Mouse (Mus musculus): ENCODE measurements around the gene Cdk2.

GRCm38 (mm10) chr10:128748252-128748864, 43.5 kb upstream of the Cdk2 start:
- TF ChIP-seq EP300 (IDR thresholded peaks at IDR 0.05; ENCODE audit: insufficient read depth, low read depth, low read length), result peak; percentile 60; the same call in 1 of the 2 replicates
- TF ChIP-seq CTCF (IDR thresholded peaks at IDR 0.05), result peak; percentile 53

All from heart, adult 2 months (tissue).